Mouse (Mus musculus): ENCODE measurements around the gene Ndufa7.

GRCm38 (mm10) chr17:33812475-33812874, 11.9 kb upstream of the Ndufa7 start:
- no peak for TF ChIP-seq CTCF (IDR thresholded peaks at IDR 0.05; ENCODE audit: borderline replicate concordance, extremely low read depth, insufficient read depth, insufficient read length)
- TF ChIP-seq POLR2A (IDR thresholded peaks at IDR 0.05; ENCODE audit: borderline replicate concordance, extremely low read depth, insufficient read depth, insufficient read length, poor library complexity, severe bottlenecking), result no peak

Measured in brain, embryonic 14.5 days (tissue).